Mouse (Mus musculus) lung, postnatal 0 days (tissue): ENCODE results near the gene Elmod3.

ENCODE experiments used
- CTCF ChIP-seq: IDR thresholded peaks from 2 replicates; pipeline ENCODE4 v1.5.1; 2016; ENCODE audit warnings: antibody characterized with exemption, mild to moderate bottlenecking
- EP300 ChIP-seq: IDR thresholded peaks from 2 replicates; pipeline ENCODE4 v1.6.1; 2016; ENCODE audit warnings: antibody characterized with exemption, mild to moderate bottlenecking, control low read depth

DNA sequence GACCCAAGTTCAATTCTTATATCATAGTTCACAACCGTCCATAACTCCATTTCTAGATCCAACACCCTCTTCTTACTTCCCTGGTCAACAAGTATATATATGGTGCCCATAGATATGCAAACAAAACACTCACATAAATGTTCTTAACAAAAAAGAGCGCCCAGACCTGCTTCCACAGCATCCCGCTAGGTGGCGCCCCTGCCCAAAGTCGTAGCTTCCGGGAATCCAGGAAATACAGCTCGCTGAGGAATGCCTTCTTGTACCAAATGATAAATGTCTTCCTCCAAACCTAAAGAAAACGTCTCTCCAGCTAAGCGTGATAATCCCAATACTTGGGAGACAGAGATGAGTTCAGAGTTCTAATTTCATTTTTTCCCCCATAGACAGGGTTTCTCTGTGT lies 63.0 kb downstream of the Elmod3 start:
- TF ChIP-seq CTCF: peak; percentile 94
- peak; percentile 40; the same call in 1 of the 2 replicates for TF ChIP-seq EP300
